Mouse (Mus musculus) retina, adult 2 months (tissue): ENCODE measurements at regions not wholly inside any gene's neighbourhood (a gene's known extent, or its start where the extent isn't known, plus 50 kb on each side); places are given as distances from the start of the nearest gene placed in this dataset.

Source experiments
- DNase-seq: peaks from one replicate; pipeline ENCODE4 v3.0.0-alpha.2; 2012; ENCODE audit warnings: low read depth, low spot score

DNA sequence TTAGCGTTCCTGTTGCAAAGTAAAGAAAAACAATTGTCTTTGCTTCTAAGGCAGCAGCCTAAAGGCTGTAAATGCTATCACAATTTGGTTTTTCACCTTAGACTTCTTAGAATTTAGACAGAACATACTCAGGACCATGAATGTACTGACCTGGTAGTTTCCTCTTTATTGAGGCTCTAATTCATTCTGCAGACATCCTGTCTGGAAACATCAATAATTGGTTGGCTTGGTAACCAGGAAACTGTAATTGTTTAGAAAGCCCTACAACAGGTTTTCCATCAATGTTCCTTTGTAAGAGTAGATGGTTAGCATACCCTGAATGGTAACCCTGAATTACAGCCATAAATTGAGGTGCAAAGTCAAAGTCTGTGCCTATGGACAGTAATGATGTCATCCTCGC is 67.4 kb upstream of the Prr30 start:
- DNase-seq, result no peak
